Mouse (Mus musculus) liver, adult 2 months (tissue): ENCODE measurements around the gene Mpst. TPM values are rescaled to one million over a fixed set of nuclear protein-coding genes. Genes with fewer than 3 reads are reported as not detected.
A peak's percentile ranks its signal among the peaks of the same experiment; 100 is the strongest.

Experiments used
- DNase-seq: peaks from one replicate; pipeline ENCODE4 v3.0.0-alpha.2; 2011; ENCODE audit warnings: low read depth, low spot score; ENCODE audit errors: extremely low read depth
- H3K27ac ChIP-seq: fragments of 200-500 bp; replicated peaks from 2 replicates; pipeline ENCODE4 v1.5.1; 2012; ENCODE audit warnings: low read depth, mild to moderate bottlenecking, control low read depth, inconsistent platforms, low read length; ENCODE audit not compliant: insufficient read depth
- H3K27me3 ChIP-seq: fragments of 200-500 bp; 2 replicates; pipeline ENCODE4 v1.6.1; 2012; ENCODE audit warnings: mild to moderate bottlenecking, moderate library complexity, low read length, inconsistent platforms; ENCODE audit not compliant: control insufficient read depth, insufficient read depth
- H3K36me3 ChIP-seq: fragments of 200-500 bp; 2 replicates; pipeline ENCODE4 v1.6.1; 2012; ENCODE audit warnings: low read length, inconsistent platforms; ENCODE audit not compliant: control insufficient read depth, insufficient read depth
- H3K4me1 ChIP-seq: fragments of 200-500 bp; 2 replicates; pipeline ENCODE4 v1.6.1; 2011; ENCODE audit warnings: low read length; ENCODE audit not compliant: control insufficient read depth, insufficient read depth
- H3K4me3 ChIP-seq: fragments of 200-500 bp; 2 replicates; pipeline ENCODE4 v1.5.1; 2011; ENCODE audit warnings: low read depth, mild to moderate bottlenecking, control low read depth, low read length, moderate library complexity; ENCODE audit not compliant: insufficient read depth
- H3K79me2 ChIP-seq: fragments of 200-500 bp; 2 replicates; pipeline ENCODE4 v1.6.1; 2012; ENCODE audit warnings: inconsistent platforms, mild to moderate bottlenecking, low read length, moderate library complexity; ENCODE audit not compliant: control insufficient read depth, insufficient read depth
- H3K9ac ChIP-seq: fragments of 200-500 bp; 2 replicates; pipeline ENCODE4 v1.6.1; 2012; ENCODE audit warnings: low read depth, mild to moderate bottlenecking, control low read depth, inconsistent platforms, low read length
- CTCF ChIP-seq: fragments of 200-500 bp; IDR thresholded peaks from 2 replicates; pipeline ENCODE4 v1.5.1; 2011; ENCODE audit warnings: low read depth, low read length, control low read depth
- POLR2A ChIP-seq: fragments of 200-500 bp; IDR thresholded peaks from 2 replicates; pipeline ENCODE4 v1.6.1; 2011; ENCODE audit warnings: low read length, control low read depth; ENCODE audit not compliant: insufficient read depth; ENCODE audit errors: extremely low read depth
- WGBS: fragments of 180-500 bp; shearing (Covaris S2); methylation state at CpG from one replicate; pipeline ENCODE4 v1.1.7; 2018; 5-methylcytosine and 5-hydroxymethylcytosine counted together
- polyA plus RNA-seq: library from polyadenylated mRNA; depleted of rRNA; stranded (reverse); fragments of >200 nt; gene quantifications from 2 replicates; pipeline ENCODE4 v1.2.3, GENCODE M21; 2012
- total RNA-seq: library from RNA; depleted of rRNA; stranded (reverse); fragments of >200 nt; gene quantifications from 2 replicates; pipeline ENCODE4 v1.2.3, GENCODE M21; 2014

Gene Mpst
- total and polyA plus RNA-seq, 2 experiments = 106 to 377 TPM

DNA sequence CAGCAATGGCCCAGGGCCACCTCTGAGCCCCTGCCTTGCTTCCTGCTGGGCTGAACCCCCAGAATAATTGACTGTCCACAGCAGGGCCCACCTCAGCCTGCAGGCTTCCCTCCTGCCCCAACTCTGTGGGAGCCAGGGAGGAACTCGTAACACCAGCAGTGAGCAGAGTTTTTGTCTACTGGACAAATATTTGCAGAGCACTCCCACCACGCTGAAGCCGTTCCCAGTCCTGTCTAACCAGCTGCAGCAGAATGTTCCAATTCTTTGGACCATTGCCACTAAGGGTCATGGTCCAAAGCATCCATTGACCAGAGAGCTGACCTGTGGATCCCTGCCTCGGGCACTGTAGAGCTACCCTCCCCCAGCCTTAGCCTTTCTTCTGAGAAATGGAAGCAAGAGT lies 10.7 kb downstream of the Mpst start:
- no peaks in the 10 kb centered on the region for H3K27me3 ChIP-seq
- peak overlapping the region; percentile 70 for H3K9ac ChIP-seq
- peak overlapping the region; percentile 96 for H3K27ac ChIP-seq
- H3K79me2 ChIP-seq = peaks cover under 1% of the 10 kb centered on the region; the same call in 1 of the 2 replicates
- TF ChIP-seq POLR2A = 0 out of 2 replicates have a peak, but pooled peaks have one; percentile 60
- no peak for TF ChIP-seq CTCF
- H3K4me1 ChIP-seq = peaks cover 21% of the 10 kb centered on the region
- no peak overlapping the region for H3K4me3 ChIP-seq
- H3K36me3 ChIP-seq = peaks cover 2% of the 10 kb centered on the region; the same call in 1 of the 2 replicates
- WGBS = 2% methylated on average over 4 of the region's 4 CpGs
- DNase-seq = peak; percentile 95

DNA sequence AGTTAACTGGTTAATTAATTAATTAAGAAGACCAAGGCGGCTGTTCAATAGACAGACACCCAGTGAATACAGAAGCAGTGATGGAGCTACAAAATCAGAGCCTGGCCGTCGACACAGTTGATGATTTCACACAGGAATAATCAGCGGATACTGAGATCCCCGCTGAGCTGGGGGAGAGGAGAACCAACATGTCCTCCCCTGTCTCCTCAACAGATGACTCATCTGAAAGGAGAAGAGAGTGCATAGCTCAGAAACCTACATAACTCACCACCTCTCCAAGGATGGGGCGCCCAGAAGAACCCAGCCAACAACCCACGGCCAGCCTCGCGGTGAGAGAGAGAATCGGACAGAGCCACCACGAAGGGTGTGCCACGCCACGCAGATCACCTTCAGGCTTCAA lies 14.2 kb downstream of the Mpst start:
- H3K9ac ChIP-seq = no peak overlapping the region
- WGBS = 90% methylated on average over 13 of the region's 13 CpGs
- peaks cover 18% of the 10 kb centered on the region; the same call in 1 of the 2 replicates for H3K4me1 ChIP-seq
- H3K27ac ChIP-seq = no peak overlapping the region
- H3K79me2 ChIP-seq = no peaks in the 10 kb centered on the region
- H3K36me3 ChIP-seq = no peaks in the 10 kb centered on the region
- TF ChIP-seq CTCF = no peak
- TF ChIP-seq POLR2A = no peak
- H3K27me3 ChIP-seq = no peaks in the 10 kb centered on the region
- DNase-seq = no peak
- H3K4me3 ChIP-seq = no peak overlapping the region

DNA sequence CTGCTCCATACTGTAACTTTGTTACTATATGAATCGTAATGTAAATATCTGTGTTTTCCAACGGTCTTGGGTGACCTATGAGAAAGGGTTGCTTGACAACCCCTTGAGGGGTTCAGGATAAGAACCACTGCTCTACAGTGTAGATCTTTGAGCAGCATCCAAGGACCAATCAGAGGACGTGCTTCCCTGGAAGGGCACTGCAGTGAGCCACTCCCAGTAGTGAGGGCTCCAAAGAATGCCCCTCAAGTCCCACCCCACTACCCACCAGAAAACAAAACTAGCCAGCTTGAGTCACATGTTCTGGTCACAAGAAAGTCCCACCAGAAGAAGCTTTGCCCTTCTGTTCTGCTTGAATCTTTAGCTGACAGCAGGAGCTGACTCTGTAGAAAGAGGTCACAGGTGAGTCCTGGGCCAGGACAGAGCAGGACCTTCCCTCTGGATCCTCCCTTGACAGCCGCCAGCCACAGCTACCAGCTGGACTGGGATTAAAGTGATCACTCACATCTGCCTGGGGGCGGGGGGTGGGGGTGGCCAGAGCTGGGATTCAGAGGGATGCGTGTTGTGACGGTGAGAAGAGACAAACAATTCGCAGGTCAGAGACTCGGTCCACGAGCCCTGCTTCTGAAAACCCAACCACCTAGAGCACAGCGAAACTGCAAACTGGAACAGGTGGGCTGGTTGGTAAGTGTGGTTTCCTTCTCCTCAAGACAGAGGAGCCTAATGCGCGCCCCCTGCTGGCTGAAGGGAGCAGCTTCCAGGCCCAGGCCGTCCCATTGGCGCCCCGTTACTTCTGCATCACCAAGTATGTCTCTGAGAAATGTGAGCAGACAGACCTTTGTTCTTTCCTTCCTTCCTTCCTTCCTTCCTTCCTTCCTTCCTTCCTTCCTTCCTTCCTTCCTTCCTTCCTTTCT lies 16.1 kb downstream of the Mpst start:
- 15% methylated on average over 16 of the region's 16 CpGs for WGBS

DNA sequence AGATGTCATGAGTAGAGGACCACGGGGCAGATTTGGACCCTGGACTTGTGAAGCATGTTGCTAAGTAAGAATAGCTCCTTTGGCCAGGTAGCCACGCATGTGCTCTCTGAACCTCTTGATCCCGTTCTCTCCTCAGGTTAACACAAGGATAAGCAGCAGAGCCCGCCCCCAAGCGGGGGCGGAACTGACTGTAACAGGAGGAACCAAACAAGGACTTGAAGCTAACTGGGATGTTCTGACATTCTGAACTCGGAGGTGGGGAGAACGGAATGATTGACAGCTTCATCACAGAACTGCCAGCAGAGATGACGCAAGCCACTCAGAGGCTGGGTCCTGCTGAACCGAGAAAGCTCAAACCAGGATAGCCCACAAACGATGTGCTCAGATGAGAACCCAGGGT lies 18.3 kb downstream of the Mpst start:
- Histone ChIP-seq H3K4me1 (0 out of 2 replicates have a peak, but pooled peaks cover 5% of the 10 kb centered on the region), H3K4me3 (no peak overlapping the region), H3K79me2 (no peaks in the 10 kb centered on the region), H3K36me3 (no peaks in the 10 kb centered on the region), H3K9ac (no peak overlapping the region), H3K27me3 (no peaks in the 10 kb centered on the region), H3K27ac (peak overlapping the region; percentile 25)
- peak; percentile 94 for DNase-seq
- TF ChIP-seq POLR2A = no peak
- peak; percentile 16; the same call in 1 of the 2 replicates for TF ChIP-seq CTCF
- 9% methylated on average over 11 of the region's 11 CpGs for WGBS

More for the DNA sequence above, 16.1 kb downstream of the Mpst start:
- no peaks in the 10 kb centered on the region for H3K79me2 ChIP-seq
- peaks cover 6% of the 10 kb centered on the region; the same call in 1 of the 2 replicates for H3K4me1 ChIP-seq
- no peaks in the 10 kb centered on the region for H3K36me3 ChIP-seq
- peak overlapping the region; percentile 33; the same call in 1 of the 2 replicates for H3K4me3 ChIP-seq
- H3K9ac ChIP-seq = peak overlapping the region; percentile 70
- TF ChIP-seq POLR2A = no peak
- TF ChIP-seq CTCF = peak; percentile 89
- H3K27me3 ChIP-seq = no peaks in the 10 kb centered on the region
- peak overlapping the region; percentile 50 for H3K27ac ChIP-seq
- peak; percentile 61 for DNase-seq

DNA sequence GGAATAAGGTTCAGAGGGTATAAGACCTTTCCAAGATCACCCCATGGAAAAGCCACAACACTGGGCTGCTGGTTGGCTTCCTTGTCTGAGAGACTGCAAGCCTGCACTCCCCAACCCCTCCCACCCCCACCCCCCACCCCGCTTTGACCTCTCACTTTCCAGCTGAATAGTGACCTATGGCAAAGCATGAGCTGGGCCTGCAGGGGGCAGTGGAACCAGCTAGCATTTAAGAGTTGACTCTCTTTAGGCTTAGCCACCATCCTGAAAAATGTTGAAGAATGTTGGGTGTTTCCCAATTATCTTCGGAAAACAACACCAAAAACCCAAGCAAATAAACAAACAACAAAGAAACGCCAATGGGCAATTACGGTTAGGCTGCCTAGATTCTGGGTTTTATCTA lies 19.0 kb downstream of the Mpst start:
- no peaks in the 10 kb centered on the region for H3K36me3 ChIP-seq
- TF ChIP-seq CTCF (no peak), POLR2A (no peak)
- WGBS = 81% methylated on average over 4 of the region's 4 CpGs
- H3K79me2 ChIP-seq = no peaks in the 10 kb centered on the region
- no peak for DNase-seq
- no peak overlapping the region for H3K9ac ChIP-seq
- no peaks in the 10 kb centered on the region for H3K27me3 ChIP-seq
- H3K4me1 ChIP-seq = 0 out of 2 replicates have a peak, but pooled peaks cover 5% of the 10 kb centered on the region
- H3K27ac ChIP-seq = no peak overlapping the region
- no peak overlapping the region for H3K4me3 ChIP-seq
